Mouse (Mus musculus) liver, embryonic 15.5 days (tissue): ENCODE data around the gene Bcl2l14. TPM values are rescaled to one million over a fixed set of nuclear protein-coding genes. Genes with fewer than 3 reads are reported as not detected.
A peak's percentile ranks its signal among the peaks of the same experiment; 100 is the strongest.

Experiments
- ATAC-seq: fragments of 200-750 bp; cut with Nextera tagmentation; 2 replicates; pipeline ENCODE4 v1.8.0; 2017; ENCODE audit warnings: moderate number of reproducible peaks, mild to moderate bottlenecking, moderate library complexity; ENCODE audit not compliant: insufficient read depth
- H3K27ac ChIP-seq: fragments of 300-500 bp; sonication (generic); replicated peaks from 2 replicates; pipeline ENCODE4 v1.5.1; 2015; ENCODE audit warnings: mild to moderate bottlenecking, inconsistent platforms
- H3K27me3 ChIP-seq: fragments of 300-500 bp; sonication (generic); 2 replicates; pipeline ENCODE4 v1.6.1; 2015; ENCODE audit warnings: mild to moderate bottlenecking, inconsistent platforms
- H3K36me3 ChIP-seq: fragments of 300-500 bp; sonication (generic); replicated peaks from 2 replicates; pipeline ENCODE4 v1.6.1; 2015; ENCODE audit warnings: moderate library complexity, mild to moderate bottlenecking, inconsistent platforms
- H3K4me1 ChIP-seq: fragments of 300-500 bp; sonication (generic); replicated peaks from 2 replicates; pipeline ENCODE4 v1.6.1; 2015; ENCODE audit warnings: inconsistent platforms
- H3K4me2 ChIP-seq: fragments of 300-500 bp; sonication (generic); 2 replicates; pipeline ENCODE4 v1.6.1; 2015; ENCODE audit warnings: moderate library complexity, mild to moderate bottlenecking, inconsistent platforms
- H3K4me3 ChIP-seq: fragments of 300-500 bp; sonication (generic); replicated peaks from 2 replicates; pipeline ENCODE4 v1.5.1; 2015; ENCODE audit warnings: mild to moderate bottlenecking, inconsistent platforms
- H3K9ac ChIP-seq: fragments of 300-500 bp; sonication (generic); 2 replicates; pipeline ENCODE4 v1.6.1; 2015; ENCODE audit warnings: moderate library complexity, mild to moderate bottlenecking, inconsistent platforms
- H3K9me3 ChIP-seq: fragments of 300-500 bp; sonication (generic); replicated peaks from 2 replicates; pipeline ENCODE4 v1.6.1; 2016; ENCODE audit warnings: inconsistent platforms
- WGBS: fragments of 180-500 bp; shearing (Covaris S2); methylation state at CpG from one replicate; pipeline ENCODE4 v1.1.7; 2015; ENCODE audit warnings: mixed read lengths; ENCODE audit not compliant: insufficient replicate concordance; 5-methylcytosine and 5-hydroxymethylcytosine counted together
- polyA plus RNA-seq: library from polyadenylated mRNA; unstranded; fragments of >200 nt; fragmentation: Nextera tagmentation; extraction: Ambion mirVana; gene quantifications from 2 replicates; pipeline ENCODE4 v1.2.1, GENCODE M21; 2015

The Bcl2l14 gene
- polyA plus RNA-seq, 1 experiment from 2014 or later: 0.14 TPM

DNA sequence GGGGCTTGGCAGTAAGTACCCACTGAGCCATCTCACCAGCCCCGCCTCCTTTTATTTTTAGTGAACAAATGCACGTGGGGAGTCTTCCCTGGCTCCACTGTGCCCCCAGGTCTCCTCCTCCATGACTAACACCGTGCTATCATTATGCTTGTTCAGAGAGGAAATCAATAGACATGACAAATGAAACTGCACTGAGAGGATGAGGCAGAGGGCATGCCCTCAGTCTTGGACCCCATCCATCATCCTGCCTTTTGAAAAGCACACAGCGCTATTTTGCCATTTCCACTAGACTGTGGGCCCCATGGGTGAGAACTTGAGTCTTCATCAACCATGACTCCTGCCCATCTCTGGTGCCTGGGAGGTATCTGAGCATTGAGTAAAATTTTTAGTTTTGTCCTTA is 35.5 kb downstream of the Bcl2l14 start:
- Histone ChIP-seq H3K4me2 (no peak overlapping the region), H3K9ac (no peak overlapping the region), H3K27ac (no peak overlapping the region), H3K27me3 (no peaks in the 10 kb centered on the region), H3K9me3 (no peaks in the 10 kb centered on the region), H3K36me3 (no peaks in the 10 kb centered on the region), H3K4me1 (no peaks in the 10 kb centered on the region), H3K4me3 (no peak overlapping the region)
- ATAC-seq: no peak
- 51% methylated on average over 4 of the region's 4 CpGs for WGBS

DNA sequence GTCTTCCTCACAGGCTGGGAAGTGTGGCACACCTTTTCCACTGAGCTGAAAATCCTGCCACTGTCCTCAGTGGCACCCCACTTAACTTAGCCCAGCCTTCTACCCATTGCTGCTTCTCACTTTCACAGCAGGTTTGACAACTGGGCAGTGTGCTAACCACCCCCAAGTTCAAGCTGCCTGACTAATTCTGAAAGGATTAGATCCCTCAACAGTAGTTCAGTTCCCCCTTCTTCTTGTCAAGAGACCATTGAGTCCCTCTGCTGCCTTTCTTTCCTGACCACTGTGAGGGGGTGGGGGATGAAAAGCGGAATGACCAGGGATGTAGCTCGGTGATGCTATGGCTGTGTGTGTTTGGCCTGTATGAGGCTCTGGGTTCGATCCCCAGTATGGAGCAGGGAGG is 37.2 kb downstream of the Bcl2l14 start:
- WGBS: 64% methylated on average over 3 of the region's 3 CpGs

DNA sequence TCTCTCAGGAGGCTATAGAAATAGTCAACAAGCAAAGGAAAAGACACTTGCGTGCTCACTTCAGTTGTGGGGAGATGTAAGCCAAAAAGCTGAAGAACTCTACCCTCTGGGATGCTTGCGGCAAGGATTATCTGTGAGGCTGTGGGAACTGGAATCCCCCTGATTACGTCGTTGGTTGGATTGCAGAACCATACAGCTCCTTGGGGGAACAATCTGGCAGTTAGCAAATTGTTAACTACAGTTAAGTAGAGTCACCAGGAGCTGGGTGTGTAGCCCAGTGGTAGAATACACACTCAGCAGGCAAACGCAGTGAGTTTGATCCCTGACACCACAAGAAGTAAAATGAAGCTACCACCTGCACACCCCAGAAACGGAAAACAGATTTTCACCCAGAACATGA is 37.9 kb downstream of the Bcl2l14 start:
- H3K4me1 ChIP-seq: no peaks in the 10 kb centered on the region
- 65% methylated on average over 6 of the region's 6 CpGs for WGBS
- no peaks in the 10 kb centered on the region for H3K27me3 ChIP-seq
- H3K9me3 ChIP-seq: no peaks in the 10 kb centered on the region
- H3K9ac ChIP-seq: no peak overlapping the region
- H3K27ac ChIP-seq: no peak overlapping the region
- no peak overlapping the region for H3K4me3 ChIP-seq
- no peaks in the 10 kb centered on the region for H3K36me3 ChIP-seq
- no peak overlapping the region for H3K4me2 ChIP-seq
- ATAC-seq: no peak

More for the DNA sequence above, 37.2 kb downstream of the Bcl2l14 start:
- H3K4me3 ChIP-seq: no peak overlapping the region
- H3K27ac ChIP-seq: no peak overlapping the region
- no peak for ATAC-seq
- no peaks in the 10 kb centered on the region for H3K36me3 ChIP-seq
- no peak overlapping the region for H3K4me2 ChIP-seq
- no peaks in the 10 kb centered on the region for H3K27me3 ChIP-seq
- H3K9ac ChIP-seq: no peak overlapping the region
- no peaks in the 10 kb centered on the region for H3K9me3 ChIP-seq
- no peaks in the 10 kb centered on the region for H3K4me1 ChIP-seq

DNA sequence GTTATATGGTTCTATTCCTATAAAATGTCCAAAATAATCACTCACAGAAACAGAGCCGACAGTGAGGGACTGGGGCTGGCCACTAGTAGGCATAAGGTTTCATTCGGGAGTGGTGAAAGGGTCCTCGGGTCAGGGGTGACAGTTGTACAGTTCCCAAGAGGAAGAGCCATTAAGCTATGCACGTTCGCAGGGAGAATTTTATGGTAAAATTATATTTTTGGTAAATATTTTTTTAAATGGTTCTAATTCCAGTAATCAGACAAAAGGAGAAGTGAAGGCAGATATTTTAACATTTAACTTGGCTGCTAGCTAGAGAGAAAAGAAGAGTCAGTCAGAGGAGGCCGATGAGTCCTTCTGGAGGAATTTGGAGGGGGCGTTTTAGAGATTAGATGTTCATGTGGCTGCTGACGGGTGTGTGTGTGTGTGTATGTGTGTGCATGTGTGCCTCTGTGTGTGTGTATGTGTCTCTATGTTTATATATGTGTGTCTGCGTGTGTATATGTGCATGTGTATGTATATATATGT is 38.8 kb downstream of the Bcl2l14 start:
- no peak overlapping the region for H3K4me2 ChIP-seq
- no peaks in the 10 kb centered on the region for H3K27me3 ChIP-seq
- ATAC-seq: no peak
- WGBS: 67% methylated on average over 9 of the region's 9 CpGs
- no peak overlapping the region for H3K4me3 ChIP-seq
- H3K36me3 ChIP-seq: no peaks in the 10 kb centered on the region
- no peak overlapping the region for H3K9ac ChIP-seq
- H3K9me3 ChIP-seq: no peaks in the 10 kb centered on the region
- no peaks in the 10 kb centered on the region for H3K4me1 ChIP-seq
- no peak overlapping the region for H3K27ac ChIP-seq

DNA sequence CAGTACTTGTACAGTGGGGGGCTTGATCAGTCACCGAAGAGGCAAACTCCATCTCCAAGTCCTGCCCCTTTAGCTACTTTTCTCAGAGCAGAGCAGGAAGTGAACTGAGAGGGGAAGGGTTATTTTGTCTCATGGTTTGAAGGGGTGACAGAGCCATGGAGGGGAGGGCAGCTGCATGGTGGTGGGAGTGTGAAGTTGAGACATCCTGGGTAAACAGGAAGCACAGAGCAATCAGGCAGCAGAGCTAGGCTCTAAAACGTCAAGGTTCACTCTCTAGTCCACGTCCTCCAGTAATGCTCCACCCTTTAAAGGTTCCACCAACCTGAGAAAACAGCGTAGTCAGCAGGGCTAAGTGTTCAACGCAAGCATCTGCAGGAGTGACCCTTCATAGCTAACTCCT is 40.8 kb downstream of the Bcl2l14 start:
- Histone ChIP-seq H3K4me3 (no peak overlapping the region), H3K27me3 (no peaks in the 10 kb centered on the region), H3K4me2 (no peak overlapping the region), H3K9ac (no peak overlapping the region), H3K27ac (no peak overlapping the region), H3K4me1 (no peaks in the 10 kb centered on the region), H3K9me3 (no peaks in the 10 kb centered on the region), H3K36me3 (no peaks in the 10 kb centered on the region)
- no peak for ATAC-seq
- 43% methylated on average over 5 of the region's 5 CpGs for WGBS

DNA sequence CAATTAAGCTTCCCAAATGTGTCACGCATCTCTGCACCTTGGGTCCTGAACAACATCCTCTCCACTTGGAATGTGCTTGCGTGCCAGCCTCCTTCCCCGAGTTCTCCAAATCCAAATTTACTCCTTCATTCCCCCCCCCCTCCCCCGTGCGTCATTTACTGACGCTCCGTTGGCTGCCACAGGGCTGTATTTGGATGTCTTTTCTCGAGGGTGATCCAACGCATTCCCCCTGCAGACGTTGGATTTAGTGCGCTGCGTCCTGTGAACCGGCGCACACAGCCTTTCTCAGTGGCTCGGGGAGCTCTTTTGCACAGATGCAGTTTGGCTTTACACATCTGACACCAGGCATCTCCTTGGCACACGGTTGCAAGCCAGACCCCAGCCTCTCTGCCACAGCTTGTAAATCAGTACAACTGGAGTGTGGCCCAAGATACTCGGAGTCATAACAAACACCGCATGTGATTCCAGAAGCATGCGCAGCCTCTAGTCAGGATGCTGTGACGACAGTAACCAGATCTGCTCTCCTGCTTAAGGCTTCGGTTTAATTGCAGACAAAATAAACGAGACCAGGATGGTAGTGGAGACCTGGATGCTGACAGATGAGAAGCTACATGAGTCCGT is 43.4 kb downstream of the Bcl2l14 start:
- no peak for ATAC-seq
- no peak overlapping the region for H3K9ac ChIP-seq

DNA sequence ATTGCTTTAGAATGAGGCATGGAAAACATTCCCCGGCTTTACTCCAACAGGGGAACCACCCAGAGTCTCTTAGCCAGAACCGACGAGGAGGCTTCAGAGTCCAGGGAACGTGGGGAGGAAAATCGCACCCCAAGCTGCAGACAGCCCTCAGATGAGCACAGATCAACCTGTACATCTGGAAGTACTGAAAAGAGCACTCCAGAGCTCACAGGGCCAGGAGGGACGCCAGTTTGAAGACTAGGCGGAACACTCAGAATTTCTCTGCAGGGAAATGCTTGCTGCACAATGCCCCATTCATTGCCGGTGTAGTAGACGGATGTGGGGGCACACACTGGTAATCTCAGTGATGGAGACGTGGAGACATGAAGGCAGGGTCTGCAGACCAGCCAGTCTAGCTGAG is 43.9 kb downstream of the Bcl2l14 start:
- Histone ChIP-seq H3K4me3 (no peak overlapping the region), H3K27me3 (no peaks in the 10 kb centered on the region), H3K4me2 (no peak overlapping the region), H3K36me3 (peaks cover 5% of the 10 kb centered on the region; the same call in 1 of the 2 replicates), H3K9ac (no peak overlapping the region), H3K4me1 (0 out of 2 replicates have a peak, but pooled peaks cover 4% of the 10 kb centered on the region), H3K27ac (no peak overlapping the region), H3K9me3 (no peaks in the 10 kb centered on the region)
- 53% methylated on average over 10 of the region's 10 CpGs for WGBS
- no peak for ATAC-seq

More for the DNA sequence above, 43.4 kb downstream of the Bcl2l14 start:
- H3K27ac ChIP-seq: no peak overlapping the region
- no peaks in the 10 kb centered on the region for H3K9me3 ChIP-seq
- H3K4me3 ChIP-seq: no peak overlapping the region
- WGBS: 59% methylated on average over 23 of the region's 23 CpGs
- H3K4me2 ChIP-seq: no peak overlapping the region
- 0 out of 2 replicates have a peak, but pooled peaks cover 4% of the 10 kb centered on the region for H3K4me1 ChIP-seq
- no peaks in the 10 kb centered on the region for H3K27me3 ChIP-seq
- H3K36me3 ChIP-seq: no peaks in the 10 kb centered on the region

DNA sequence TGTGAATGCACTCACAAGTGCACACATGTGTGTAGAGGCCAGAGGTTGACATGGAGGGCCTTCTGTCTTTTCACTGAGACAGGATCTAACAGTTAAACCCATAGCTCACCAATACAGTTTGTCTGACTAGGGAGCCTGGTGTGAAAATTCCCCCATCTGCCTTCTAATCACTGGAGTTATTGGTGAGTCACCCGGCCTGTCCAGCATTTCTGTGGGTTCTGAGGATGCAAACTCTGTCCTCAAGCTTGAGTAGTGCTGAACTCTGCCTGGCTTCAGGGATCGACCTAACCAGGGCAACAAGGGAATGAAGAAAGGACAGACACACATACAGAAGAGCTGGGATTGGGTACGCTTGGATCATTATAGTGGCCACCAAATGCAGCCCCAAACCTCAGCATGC is 45.6 kb downstream of the Bcl2l14 start:
- H3K4me2 ChIP-seq: no peak overlapping the region
- H3K4me3 ChIP-seq: no peak overlapping the region
- no peak overlapping the region for H3K9ac ChIP-seq
- H3K4me1 ChIP-seq: 0 out of 2 replicates have a peak, but pooled peaks cover 4% of the 10 kb centered on the region
- 60% methylated on average over 3 of the region's 3 CpGs for WGBS
- ATAC-seq: no peak
- H3K9me3 ChIP-seq: no peaks in the 10 kb centered on the region
- H3K36me3 ChIP-seq: peaks cover 14% of the 10 kb centered on the region
- no peak overlapping the region for H3K27ac ChIP-seq
- H3K27me3 ChIP-seq: no peaks in the 10 kb centered on the region

DNA sequence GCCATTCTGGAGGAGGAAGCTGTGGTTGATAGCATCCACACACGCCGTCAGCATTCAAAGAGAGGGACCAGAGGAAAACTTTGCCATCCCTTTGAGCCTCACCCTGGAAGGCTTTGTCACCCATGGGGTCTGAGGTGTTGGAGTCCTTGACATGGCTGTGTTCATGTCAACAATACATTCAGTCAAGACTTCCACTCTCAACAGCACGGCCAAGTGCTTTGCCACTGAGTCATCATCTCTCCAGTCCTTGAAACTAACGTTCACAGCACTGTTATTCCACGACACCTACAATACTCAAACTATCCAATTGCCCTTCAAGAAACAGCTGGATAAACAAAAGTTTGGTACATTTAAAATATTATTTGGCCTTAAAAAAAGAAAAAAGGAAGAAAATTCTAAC is 46.1 kb downstream of the Bcl2l14 start:
- no peak overlapping the region for H3K27ac ChIP-seq
- ATAC-seq: no peak
- 54% methylated on average over 5 of the region's 5 CpGs for WGBS
- H3K4me3 ChIP-seq: no peak overlapping the region
- H3K36me3 ChIP-seq: peaks cover 14% of the 10 kb centered on the region
- H3K4me2 ChIP-seq: no peak overlapping the region
- H3K27me3 ChIP-seq: no peaks in the 10 kb centered on the region
- H3K9ac ChIP-seq: no peak overlapping the region
- no peaks in the 10 kb centered on the region for H3K9me3 ChIP-seq
- H3K4me1 ChIP-seq: 0 out of 2 replicates have a peak, but pooled peaks cover 4% of the 10 kb centered on the region

DNA sequence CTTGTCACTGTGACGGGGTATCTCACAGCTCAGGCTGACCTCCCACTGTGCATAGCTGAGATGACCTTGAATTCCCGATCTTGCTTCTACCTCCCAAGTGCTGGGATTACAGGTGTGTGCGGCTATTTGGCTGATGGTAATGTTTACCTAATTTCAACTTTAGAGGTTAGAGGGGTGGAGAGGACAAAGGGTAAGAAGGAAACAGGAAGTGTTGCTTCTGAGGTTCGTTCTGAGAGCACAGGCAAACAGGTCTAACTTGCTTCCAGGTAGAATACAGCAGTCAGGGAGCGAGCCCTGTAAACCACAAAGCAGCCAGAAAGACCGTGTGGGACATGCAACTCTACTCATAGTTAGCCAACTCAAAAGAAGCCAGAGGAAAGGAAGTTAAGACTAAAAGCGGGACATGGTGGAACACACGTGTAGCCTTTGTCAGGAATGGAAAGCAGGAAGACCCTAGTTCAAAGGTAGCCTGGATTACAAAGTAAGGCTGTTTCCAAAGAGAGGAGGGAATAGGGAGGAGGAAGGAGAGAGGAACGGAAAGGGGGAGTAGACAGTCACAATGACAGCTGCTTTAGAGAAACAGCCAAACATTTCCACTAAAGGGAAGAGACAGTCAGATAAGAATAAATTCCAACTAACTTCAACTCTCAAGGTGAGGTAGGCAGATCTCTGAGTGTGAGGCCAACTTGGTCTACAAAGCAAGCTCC is 47.2 kb downstream of the Bcl2l14 start:
- H3K9me3 ChIP-seq: no peaks in the 10 kb centered on the region
- peaks cover 14% of the 10 kb centered on the region for H3K36me3 ChIP-seq
- 0 out of 2 replicates have a peak, but pooled peaks cover 4% of the 10 kb centered on the region for H3K4me1 ChIP-seq
- 41% methylated on average over 9 of the region's 9 CpGs for WGBS
- no peak overlapping the region for H3K4me3 ChIP-seq
- H3K4me2 ChIP-seq: no peak overlapping the region
- 0 out of 2 replicates have a peak overlapping the region, but pooled peaks have one; percentile 39 for H3K27ac ChIP-seq
- no peak for ATAC-seq
- H3K9ac ChIP-seq: no peak overlapping the region
- no peaks in the 10 kb centered on the region for H3K27me3 ChIP-seq

DNA sequence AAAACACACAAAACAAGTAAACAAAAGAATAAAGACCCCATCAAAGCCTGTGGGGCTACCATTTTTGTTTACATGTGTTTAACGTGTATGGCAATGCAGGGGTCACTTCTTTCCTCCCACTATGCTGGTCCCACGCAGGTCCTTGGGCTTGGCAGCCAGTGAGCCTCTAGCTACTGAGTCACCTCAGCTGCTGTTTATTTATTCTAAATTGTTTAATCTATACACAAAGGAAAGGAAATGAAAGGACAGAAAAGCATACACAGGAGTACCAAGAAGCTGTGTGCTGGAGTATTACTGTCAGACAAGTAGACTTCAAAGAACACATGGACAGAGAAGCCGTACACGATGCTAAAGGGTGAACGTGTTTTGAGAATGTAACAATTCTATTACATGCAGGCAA is 47.8 kb downstream of the Bcl2l14 start:
- Histone ChIP-seq H3K4me1 (0 out of 2 replicates have a peak, but pooled peaks cover 4% of the 10 kb centered on the region), H3K9ac (no peak overlapping the region), H3K4me2 (no peak overlapping the region), H3K27ac (0 out of 2 replicates have a peak overlapping the region, but pooled peaks have one; percentile 39), H3K27me3 (no peaks in the 10 kb centered on the region), H3K4me3 (no peak overlapping the region), H3K9me3 (no peaks in the 10 kb centered on the region), H3K36me3 (peaks cover 14% of the 10 kb centered on the region)
- ATAC-seq: no peak
- 67% methylated on average over 5 of the region's 5 CpGs for WGBS
